Mouse (Mus musculus): ENCODE results near the gene Chpf2.

GRCm38 (mm10) chr5:24615097-24615496, 28.6 kb downstream of the Chpf2 start:
- TF ChIP-seq CTCF (IDR thresholded peaks at IDR 0.05; ENCODE audit: low read depth, low read length) (no peak), POLR2A (IDR thresholded peaks at IDR 0.05; ENCODE audit: extremely low read depth, insufficient read depth, low read length) (no peak)

Measured in liver, adult 2 months (tissue).